Mouse (Mus musculus) ES-Bruce4 (cell line): ENCODE measurements at regions not wholly inside any gene's neighbourhood (a gene's known extent, or its start where the extent isn't known, plus 50 kb on each side); places are given as distances from the start of the nearest gene placed in this dataset.

ENCODE experiments used
- CTCF ChIP-seq: IDR thresholded peaks from one replicate; pipeline ENCODE4 v1.8.1; 2011; ENCODE audit warnings: low read depth, low read length
- POLR2A ChIP-seq: IDR thresholded peaks from one replicate; pipeline ENCODE4 v1.8.1; 2011; ENCODE audit warnings: low read length; ENCODE audit not compliant: insufficient read depth

GRCm38 (mm10) chr1:142708263-142708662 lies 932.2 kb upstream of the B3galt2 start:
- no peak for TF ChIP-seq CTCF
- no peak for TF ChIP-seq POLR2A
